Mouse (Mus musculus) right cerebral cortex, postnatal 36 days (tissue): Measurements from ENCODE around the gene Ctla4.

Source experiments
- DNase-seq, 2 experiments: peaks; one replicate each; pipeline ENCODE4 v3.0.0; 2022; ENCODE audit warnings: low spot score in 2 of 2, mixed read lengths in 1 of 2

Ctla4 gene

DNA sequence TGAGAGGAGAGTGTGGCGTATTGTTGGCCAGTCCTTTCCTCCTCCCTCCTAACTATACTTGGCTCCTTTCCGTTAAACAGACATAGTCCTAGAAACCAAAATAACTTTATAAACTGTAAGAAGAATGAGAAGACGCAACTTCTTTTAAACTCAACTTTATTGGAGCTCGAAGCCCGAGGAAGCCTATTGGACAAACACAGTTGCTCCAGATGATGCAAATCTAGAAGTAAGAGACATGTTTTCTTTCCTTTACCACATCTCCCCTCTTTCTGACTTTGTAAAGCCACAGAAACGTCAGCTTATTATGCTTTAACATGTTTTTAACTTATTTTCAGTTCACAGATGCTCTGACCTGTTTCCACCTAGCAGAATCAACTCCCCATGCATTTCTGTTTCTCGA lies at the start of gene Ctla4:
Gene Ctla4, plus strand, starts transcription at position 20 of the 400 bp plus-strand sequence.
- no peak for DNase-seq

DNA sequence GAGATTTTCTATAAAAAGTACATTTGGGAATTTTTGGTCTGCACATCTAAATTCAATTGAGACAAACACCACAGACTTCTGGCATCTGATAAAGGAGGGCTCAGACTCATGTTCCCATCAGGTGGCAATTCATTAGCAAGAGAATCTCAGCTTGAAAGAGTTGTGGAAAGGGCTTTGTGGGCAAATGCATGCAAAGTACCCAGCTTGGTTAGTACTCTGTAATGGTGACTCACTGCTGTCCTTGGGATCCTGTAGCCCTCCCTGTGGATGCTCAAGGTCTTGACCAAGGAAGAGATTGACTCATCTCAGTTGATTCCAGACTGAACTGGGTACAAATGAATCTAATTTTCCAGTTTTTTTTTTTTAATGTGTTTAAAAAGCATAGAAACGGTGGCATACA lies 47.6 kb upstream of the Ctla4 start:
- no peak for DNase-seq

- DNase-seq, result peak in 1 of 2 experiments; percentile 56
These were observed 41.3 kb upstream of the Ctla4 start for GRCm38 (mm10) chr1:60845318-60846060.

DNA sequence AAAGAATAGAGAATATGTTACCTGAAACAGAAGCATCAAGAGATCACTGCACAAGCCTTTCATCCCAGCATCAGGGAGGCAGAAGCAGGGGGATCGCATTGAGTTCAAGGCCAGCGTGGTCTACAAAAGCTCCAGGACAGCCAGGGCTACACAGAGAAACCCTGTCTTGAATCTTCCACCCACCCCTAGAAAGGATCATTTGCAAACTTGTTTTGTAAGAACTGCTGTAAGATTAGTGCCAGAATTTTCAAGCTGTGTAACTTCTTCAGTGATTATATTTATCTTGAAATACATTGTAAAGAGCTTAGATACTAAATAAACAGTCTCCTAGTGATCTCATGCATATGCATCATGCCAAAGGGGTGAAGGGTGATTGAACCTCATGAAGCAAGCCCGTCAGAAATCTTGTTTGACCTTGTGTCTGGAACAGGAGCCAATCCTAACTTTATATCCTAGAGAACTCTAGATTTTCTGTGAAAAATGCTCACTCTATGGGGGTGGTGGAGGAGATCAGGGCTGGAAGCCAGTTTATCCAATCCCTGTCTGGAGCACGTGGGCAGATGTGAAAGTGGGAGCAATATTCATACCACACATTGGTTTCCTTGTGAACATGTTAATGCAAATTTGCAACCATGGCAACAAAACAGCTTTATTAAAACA lies 40.1 kb upstream of the Ctla4 start:
- DNase-seq, result peak; percentile 67 to 69

- DNase-seq, result peak in 1 of 2 experiments; percentile 64
These were observed 37.7 kb upstream of the Ctla4 start for GRCm38 (mm10) chr1:60849112-60849511.

DNA sequence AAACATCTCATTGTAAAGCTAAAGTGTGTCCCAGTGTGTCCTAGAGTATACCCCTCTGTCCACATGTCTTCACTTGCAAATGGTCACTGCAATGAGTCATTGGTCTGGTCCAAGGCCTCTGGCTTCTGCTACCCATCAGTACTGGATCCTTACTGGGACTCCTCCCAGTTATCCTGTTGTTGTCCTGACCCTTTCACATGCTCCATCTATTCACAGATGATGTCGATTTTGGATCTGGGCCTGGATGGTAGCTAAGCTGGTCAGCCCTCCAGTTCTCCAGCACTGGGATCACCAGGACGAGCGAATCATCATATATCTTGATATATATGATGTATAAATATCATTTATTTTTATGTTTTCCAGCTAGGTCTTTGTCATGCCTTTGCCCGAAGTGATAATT lies 37.0 kb upstream of the Ctla4 start:
- no peak for DNase-seq

GRCm38 (mm10) chr1:60851041-60851781 lies 35.6 kb upstream of the Ctla4 start:
- DNase-seq, result no peak

GRCm38 (mm10) chr1:60852075-60852769 lies 34.6 kb upstream of the Ctla4 start:
- no peak for DNase-seq

DNA sequence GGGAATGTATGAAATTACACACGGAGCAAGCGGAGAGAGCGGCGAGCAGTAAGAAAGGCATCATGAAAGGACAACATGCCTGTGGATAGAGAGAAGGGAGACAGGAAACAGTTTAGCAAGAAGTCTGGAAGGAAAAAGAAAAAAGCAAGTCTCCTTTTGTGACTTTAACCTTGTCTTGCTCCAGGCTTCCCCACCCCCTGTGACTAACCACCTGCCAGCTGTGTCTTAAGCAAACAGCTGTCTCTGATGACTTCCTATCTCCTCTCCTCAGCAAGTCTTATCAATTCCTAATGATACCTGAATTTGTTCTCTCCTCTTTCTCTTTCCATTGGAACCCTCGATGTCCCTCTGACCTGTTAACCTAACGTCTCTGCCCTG lies 34.0 kb upstream of the Ctla4 start:
- no peak for DNase-seq

DNA sequence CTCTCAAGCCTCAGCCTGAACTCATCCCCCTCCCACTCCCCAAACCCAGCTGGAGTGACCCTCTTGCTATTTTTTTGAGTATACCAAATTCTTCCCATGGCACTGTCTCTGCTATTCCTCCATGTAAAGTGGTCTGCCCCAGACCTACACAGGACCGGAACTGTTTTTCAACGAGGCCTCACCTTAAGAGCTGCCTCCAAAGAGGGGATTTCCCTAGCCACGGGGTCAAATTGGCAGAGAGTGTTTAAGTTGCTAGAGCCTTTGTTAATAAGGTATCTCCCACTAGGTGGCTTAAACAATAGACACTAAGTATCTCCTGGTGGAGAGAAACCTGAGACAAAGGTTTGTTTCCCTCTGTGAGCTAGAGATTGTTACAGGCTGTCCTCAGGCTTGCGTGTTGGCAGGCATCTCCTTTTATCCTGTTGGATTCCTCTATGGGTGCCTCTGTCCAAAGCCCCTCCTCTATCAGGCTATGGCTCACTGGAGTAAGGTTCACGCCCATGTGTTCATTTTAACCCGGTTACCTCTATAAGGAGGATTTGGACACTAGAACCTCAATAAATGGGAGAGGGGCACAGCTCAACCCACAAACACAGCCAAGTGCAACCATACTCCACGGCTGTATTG lies 33.4 kb upstream of the Ctla4 start:
- no peak for DNase-seq

GRCm38 (mm10) chr1:60853991-60854390 lies 32.8 kb upstream of the Ctla4 start:
- DNase-seq, result no peak

GRCm38 (mm10) chr1:60857351-60858220 lies 29.2 kb upstream of the Ctla4 start:
- DNase-seq, result no peak

- no peak for DNase-seq
These were observed 27.6 kb upstream of the Ctla4 start for GRCm38 (mm10) chr1:60859159-60859558.

DNA sequence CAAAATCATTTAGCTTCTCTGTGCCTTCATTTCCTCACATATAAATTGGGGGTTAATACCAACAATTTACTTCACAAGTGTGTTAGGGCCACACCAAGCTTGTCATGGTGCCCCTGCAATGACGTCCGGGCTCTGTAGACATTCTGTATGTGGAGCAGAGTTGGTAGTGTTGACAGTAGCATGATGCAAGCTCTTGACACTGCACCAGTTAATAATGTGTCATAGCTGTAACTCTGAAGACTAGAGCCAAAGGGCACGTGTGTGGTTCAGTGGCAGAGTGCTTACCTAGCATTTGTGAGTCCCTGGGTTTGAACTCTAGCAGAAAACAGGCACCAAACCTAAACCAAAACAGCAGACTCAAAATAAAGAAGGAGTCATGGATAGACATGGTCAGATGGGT lies 27.0 kb upstream of the Ctla4 start:
- no peak for DNase-seq

GRCm38 (mm10) chr1:60860357-60860946 lies 26.3 kb upstream of the Ctla4 start:
- DNase-seq, result no peak

DNA sequence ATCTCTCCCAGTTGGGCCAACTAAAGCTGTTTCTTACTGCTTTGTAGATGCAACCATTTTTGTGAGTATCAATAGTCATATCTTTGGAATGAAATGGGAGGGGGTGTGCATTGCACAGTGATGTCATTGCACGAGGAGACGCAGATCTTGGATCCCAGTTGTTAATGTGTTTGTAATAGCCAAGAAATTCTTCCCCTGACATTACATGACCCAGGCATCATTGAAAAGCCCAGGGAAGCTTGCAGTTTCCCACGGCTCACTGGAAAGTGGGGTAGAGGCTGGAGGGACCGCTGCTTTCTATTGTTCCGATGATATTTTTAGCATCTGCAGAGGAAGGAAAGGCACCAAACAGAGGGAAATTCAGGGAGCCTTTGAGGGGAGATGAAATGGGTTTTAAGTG lies 25.8 kb upstream of the Ctla4 start:
- peak in 1 of 2 experiments; percentile 14 for DNase-seq

DNA sequence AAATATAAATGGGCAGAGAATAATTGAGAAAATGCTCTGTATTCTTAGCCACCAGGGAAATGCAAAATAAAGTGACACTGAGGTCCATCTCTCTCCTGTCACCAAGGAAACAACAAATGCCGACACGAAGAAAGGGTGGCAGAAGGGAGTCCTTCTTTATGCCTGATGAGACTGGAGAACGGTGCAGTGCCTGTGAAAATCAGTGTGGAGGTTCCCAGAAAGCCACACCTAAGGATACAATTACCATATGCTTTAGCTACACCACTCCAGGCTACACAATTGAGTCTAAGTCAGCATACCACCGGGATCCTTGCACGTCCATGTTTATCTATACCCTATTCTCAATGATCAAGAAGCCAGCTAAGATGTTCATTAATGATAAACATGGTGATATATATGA lies 25.4 kb upstream of the Ctla4 start:
- DNase-seq, result no peak

- DNase-seq, result no peak
These were observed 24.3 kb upstream of the Ctla4 start for GRCm38 (mm10) chr1:60862510-60862909.

GRCm38 (mm10) chr1:60862951-60863461 lies 23.8 kb upstream of the Ctla4 start:
- no peak for DNase-seq

GRCm38 (mm10) chr1:60863701-60864100 lies 23.1 kb upstream of the Ctla4 start:
- no peak for DNase-seq
